Mouse (Mus musculus): ENCODE measurements at regions not wholly inside any gene's neighbourhood (a gene's known extent, or its start where the extent isn't known, plus 50 kb on each side); places are given as distances from the start of the nearest gene placed in this dataset.

DNA sequence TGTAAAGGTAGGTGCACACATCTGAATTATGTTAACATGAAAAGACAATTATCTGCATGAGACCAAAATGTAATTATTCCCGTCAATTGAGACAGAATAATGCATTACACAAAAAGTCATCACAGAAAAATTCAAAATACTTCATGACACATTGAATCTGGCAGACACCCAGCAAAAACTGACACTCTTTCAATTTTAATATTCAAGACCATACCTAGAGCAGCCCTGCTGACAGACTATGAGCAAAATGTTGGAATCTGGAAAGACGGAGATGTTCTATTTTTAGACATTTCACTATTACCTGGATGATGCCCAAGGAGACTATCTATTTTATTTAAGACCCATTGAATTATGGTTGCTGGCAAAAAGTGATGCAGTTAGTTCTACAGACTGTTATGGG, 1190.4 kb downstream of the Sorcs3 start:
- no peak for DNase-seq

DNA sequence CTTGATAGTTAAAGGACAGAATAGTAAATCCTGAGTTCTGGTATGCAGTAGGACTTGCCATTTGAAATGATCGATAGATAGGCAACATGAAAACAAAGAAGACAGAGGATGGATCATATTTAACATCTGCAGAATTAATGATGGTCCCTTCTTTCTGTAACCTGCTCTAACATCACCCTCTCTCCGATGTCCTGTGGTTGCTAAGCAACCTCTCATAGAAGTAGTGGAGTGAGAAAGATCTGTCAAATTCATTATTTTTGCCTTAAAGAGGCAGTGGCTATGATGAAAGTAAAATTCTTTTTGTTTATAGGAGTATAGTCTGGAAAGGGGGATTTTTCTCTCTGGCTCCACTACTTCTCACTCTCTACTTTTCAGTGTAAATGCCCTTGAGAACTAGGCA, 1209.5 kb downstream of the Sorcs3 start:
- DNase-seq, result no peak

DNA sequence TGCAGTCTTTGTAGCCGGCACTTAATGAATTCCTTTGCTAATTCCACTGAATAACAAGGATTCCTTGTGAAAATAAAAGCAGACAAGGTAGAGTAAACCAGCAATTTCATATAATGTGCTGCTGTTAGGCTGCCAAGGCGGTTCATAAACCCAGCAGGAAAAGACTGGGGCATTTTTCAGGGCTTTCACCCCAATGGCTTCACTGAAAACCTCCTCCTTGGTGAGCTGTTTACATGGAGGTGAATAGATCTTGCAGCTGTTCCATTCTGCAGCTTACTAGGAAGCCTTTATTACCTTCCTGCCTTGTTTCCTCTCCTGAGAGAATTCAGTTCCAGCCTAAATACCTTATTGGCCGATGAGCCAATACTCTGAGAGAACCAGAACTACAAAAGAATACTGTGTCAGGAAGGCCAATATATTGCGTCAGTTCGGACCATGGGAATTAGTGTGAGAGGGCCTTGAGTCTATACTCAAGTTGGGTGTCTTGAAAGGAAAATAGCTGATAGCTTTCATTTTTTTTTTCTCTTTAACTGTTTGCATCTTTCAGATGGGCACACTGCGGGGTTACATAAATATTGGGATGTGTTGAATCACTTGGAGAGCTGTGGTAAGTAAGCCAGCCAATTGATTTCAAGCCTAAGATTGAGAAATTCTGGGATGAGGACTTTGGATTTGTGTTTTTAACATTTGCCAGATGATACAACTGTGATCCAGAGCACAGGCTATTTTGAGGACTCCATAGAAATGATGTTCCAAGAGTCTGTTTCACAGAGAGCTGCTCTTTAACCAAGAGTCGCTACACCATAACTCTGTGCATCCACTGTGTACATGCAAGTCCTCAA, 1217.5 kb downstream of the Sorcs3 start:
- no peak for DNase-seq

Data from heart, adult 11 months (tissue).